Mouse (Mus musculus): ENCODE measurements at regions not wholly inside any gene's neighbourhood (a gene's known extent, or its start where the extent isn't known, plus 50 kb on each side); places are given as distances from the start of the nearest gene placed in this dataset.

DNA sequence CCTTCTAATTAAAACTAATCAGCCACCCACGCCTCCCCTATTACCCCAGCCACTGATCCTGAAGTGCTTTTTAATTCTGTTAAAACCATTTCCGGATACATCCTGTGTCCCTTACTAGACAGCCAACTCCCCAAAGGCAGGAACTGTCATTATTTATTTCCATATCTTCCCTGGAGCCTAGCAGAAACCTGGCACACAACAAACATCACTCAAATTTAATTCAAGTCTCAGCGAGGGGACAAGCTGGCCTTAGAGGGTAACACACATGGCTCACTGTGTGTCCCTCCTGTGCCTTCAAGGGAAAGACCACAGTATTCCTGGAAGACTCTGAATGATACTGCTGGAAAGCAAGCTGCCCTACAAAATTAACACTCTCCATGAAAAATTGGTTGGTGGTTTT is 240.0 kb downstream of the Mycn start:
- DNase-seq, result no peak

GRCm38 (mm10) chr12:12701060-12701667 is 240.6 kb downstream of the Mycn start:
- DNase-seq, result no peak

DNA sequence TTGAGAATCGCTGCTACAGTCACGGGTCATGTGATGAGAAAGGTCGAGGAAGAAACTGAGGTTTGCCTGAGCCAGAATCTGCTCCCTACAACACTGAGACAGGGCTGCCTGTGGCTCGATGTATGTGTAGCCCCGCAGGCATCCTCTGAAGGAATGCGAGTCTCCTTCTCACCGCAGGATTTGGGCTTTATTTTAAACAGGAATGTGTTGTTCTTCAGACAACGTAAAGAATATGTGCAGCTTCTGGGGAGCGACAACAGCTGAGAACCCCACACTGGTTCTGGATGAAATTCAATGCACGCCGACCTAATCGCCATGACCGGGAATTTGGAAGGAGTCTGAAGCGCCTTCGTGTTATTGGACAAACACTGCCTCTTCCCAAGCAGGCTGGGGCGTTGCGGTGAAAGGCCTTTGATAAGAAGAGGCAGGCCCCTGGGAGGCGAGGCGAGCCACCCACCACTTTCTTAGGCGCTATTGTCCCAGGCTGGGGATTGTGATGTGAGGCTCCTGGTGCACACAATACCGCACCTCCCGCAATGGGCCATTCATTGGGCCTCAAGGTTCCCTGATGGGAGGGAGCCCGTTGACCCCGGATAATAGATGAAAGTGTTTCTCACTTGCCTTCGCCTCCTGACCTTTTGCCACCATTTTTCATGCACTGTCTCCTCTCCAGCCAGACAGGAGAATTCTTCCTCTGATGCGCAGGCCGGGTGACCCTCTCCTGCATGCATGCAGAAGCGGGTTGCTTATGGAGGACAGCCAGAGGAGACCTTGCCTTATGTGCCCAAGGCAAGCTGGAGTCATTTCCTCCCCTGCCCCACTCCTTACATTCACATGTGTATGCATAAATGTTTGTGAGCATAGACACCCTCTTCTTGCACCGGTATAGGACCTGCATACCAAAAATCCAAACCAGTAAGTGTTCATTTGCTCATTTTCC is 247.6 kb downstream of the Mycn start:
- no peak for DNase-seq

DNA sequence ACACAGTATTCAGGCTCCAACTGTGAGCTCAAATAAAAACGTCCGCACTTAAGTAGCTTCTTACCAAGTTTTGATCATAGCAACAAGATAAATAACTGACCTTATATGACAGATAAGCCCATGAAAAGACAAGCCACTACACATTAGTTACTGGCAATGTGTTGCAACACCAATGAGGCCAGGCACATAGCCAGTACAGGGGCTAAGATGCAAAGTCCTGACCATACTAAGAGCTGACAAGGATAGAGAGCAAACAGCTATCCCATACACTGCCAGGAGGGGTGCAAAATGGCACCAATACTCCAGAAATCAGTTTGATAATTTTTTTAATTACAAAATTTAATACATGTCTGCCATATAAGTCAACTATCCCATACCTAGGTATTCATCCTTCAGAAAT is 254.3 kb downstream of the Mycn start:
- no peak for DNase-seq

DNA sequence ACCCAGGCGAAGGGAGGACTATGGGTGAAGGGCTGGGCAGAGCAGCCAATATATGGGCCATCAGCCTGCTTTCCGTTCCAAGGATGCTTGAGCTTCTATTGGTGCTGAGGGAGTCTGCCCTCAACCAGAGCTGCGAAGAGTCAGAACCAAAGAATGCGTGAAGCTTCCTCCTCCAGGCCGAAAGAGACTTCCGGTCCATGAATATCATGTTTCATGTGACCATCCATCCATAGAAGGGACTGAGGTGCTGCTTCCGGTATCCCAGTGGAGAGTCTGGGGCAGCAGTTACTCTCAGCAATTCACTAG is 256.5 kb downstream of the Mycn start:
- no peak for DNase-seq

DNA sequence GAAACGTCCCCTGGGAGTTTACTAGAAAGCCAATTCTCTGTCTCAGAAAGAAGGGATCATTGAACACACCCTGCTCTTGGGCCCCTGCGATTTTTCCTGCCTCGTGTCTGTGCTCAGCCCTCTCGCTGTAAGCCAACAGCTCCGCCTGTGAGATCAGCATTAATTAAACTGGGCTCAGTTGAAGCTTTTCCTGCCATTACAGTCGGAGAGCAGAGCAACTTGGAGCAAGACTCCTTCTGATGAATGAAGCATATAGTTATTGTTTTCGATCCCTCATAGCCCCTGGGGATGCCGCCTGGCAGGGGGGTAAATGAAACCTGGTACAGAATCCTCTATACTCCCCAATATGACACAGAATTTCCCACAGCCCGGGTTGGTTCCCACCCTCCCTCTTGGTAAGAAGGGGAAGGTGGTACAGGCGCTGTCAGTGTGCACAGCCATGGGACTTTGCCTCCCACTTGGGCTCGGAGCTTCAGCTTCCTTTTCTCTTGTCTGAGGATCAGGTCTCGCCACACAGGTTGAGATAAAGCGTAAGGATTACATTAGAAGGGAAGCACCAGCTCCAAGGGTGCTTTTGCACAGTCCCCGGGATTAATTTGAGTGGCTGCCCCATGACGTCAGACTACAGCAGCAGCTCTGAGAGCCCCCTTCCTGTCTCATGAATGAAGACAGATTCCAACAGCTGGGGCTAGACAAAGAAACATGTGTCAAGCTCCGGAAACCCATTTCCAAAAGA is 257.1 kb downstream of the Mycn start:
- DNase-seq, result no peak

DNA sequence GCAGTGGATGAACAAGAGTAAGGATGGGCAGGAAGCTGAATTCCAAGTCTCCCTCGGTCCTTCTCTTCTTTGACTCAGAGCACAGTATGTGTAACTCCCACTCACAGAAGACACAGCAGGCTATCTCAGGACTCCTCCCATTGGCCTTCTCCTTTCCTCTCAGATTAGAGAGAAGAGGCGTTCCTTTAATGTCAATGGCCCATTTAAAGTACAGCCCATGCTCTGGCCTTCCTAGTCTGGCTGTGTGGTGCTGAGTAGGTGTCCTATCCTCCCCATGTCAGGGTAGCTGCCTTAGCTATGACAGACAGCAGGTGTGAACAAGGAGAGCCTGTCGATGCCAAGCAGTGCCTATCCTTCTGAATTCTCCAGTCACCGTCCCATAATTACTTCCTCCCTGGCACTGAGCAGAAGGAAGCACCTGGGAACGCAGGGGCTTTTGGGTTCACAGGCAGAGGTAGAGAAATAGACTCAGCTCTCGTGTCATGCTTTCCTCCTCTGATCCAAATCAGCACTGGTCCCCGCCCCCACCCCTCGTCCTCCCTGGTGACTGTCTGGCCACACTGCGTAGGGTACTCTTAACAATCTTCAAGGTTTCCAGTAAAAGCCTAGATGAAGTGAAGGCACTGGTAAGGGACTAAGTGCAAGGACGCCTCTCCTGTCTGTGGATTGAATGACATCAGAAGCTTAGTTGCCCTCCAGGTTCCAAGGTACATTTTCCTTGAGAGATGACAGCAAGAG is 257.8 kb downstream of the Mycn start:
- DNase-seq, result no peak

GRCm38 (mm10) chr12:12681101-12681500 is 260.6 kb downstream of the Mycn start:
- DNase-seq, result no peak

- DNase-seq, result no peak
Measured at GRCm38 (mm10) chr12:12680371-12680921, 261.3 kb downstream of the Mycn start.

DNA sequence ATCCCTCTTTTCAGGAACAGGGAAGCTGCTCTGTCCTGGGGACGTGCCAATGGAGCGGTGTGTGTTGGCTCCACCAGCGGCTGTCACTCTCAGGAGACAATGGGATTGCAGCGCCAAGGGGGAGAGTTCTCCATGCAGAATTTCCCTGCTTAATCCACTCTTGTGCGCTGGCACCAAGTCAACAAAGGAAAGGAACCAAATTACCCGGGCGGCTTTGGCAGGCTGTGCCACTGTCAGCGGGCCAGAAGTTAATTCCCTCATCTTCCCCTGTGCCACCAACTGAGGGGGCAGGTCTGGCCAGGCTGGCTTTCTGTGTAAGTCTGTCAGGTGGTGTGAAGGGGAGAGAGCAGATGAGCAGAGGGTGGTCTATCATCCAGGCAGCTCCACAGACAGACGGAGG is 265.0 kb downstream of the Mycn start:
- no peak for DNase-seq

DNA sequence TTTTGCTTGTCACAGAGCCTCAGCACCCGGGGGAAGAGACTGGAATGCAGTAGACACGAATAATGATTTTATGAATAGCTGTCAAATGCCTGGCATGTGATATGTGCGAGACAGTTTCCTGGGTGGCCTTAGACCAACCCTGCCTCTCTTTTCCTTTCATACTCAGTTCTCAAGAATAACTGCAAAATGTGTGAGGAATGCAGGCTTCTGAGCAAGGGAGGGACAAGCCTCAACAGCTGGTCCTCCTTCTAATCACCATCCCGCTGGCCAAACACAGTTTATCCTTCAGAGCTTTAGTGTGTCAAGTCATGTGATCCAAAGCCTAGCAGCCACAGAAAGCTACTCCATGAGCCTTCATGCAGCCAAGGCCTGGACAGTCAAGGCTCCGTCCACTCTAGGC is 271.8 kb downstream of the Mycn start:
- DNase-seq, result no peak

DNA sequence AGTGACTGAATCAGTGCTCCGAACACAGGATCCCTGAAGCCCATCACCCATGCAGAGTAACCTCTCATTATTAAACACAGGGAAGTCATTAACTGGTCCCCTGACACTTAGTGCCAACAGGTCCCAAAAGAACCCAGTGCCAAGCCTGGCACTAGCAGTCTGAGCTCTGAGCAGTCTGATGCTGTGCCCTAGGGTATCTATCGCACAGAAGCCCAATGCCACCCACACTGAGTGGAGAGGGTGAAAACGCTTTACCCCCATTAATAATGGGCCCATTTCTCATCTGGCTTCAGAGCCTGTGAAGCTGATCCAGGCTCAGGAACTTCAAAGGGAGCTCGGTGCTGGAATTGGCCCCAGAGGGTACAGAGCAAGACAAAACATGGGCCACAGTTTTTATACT is 272.8 kb downstream of the Mycn start:
- DNase-seq, result no peak

DNA sequence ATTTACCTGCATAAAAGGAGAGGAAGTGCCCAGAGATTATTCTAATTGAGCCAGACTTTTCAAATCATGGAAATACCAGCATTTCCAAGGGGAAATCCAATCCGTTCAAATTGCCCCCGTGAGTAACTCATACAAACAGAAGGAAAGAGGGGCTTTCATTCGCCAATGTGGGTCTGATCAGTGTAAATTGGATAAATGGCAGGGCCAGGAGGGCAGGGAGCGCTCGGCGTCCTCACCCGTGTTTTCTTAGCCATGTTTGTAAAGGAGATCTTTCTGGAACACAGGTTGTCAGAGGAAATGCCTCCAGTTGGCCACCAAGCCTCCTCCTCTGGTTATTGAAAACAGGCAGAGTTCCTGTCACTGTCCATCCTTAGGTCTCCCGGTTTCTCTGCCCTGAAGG is 286.1 kb downstream of the Mycn start:
- DNase-seq, result no peak

DNA sequence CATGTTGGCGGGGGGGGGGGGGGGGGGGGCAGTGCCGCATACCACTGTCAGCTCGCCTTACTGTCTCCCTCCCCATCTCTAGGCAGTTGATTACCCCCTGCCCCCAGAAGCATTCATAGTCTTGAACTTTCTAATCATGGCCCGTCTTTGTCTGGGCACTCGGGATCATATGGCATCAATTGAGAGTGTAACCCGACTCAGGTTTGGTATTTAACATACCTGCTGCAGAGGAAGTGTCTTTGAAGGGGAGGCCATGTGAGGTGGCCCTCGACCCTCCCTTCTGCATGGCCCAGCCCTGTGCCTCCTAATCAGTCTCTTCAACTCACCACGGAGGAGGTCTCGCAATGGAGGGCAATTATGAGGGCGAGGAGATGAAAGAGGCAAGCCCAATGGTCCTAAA is 286.5 kb downstream of the Mycn start:
- no peak for DNase-seq

DNA sequence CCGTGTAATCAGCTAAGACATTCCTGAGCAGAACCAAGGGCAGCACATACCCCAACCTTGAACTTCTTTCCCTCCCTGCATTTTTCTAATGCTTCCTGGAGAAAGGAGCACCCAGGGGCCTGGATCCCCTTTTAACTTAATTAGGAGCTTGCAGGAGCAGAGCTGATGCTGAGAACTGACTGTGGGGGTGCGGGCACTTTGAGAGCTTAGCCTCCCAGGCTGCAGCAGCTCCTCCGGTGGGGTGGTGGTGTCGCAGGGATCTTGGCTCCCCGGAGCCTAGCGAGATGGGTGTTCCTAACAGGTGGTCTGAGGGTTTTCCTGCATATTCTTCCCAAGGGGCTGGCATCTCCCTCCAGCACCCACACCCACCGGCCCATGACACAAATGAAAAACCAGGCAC is 289.4 kb downstream of the Mycn start:
- DNase-seq, result no peak

DNA sequence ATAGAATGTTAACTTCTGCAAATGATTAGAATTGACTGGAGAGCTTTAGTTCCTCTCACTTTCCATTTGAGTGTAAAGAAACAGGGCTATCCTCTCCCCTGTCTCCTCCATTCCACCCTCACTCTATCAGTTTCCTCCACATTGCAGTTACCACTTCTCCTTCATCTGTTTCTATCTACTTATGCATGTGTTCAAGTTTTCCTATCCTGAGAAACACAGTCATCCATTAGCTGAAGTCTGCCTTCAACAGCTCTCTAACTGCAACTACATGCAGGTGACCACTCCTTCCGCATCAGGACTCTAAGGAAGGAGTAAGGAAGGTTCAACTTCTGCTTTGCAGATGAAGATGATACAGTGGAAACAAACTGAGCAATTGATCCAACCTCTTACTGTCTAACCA is 291.4 kb downstream of the Mycn start:
- no peak for DNase-seq

GRCm38 (mm10) chr12:12647467-12647866 is 294.2 kb downstream of the Mycn start:
- no peak for DNase-seq

DNA sequence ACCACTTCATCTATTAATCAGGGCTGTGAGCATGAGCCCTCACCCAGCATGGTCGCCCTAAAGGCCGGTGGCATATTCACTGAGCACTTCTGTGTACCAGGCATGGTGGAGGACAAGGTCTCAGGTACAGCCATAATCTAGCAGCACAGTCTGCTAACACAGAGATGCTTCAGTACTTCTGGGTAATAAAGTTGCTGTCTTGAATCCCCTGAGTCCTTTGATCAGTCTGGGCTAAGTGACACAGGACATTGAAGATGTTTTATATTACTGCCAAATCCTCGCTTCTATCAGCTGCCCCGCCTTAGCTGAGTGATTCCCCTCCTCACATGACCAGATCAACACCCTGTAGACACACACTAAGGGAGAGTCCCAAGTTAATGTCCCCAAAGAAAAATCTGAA is 296.5 kb downstream of the Mycn start:
- no peak for DNase-seq

- DNase-seq, result no peak
Measured at GRCm38 (mm10) chr12:12643247-12643963, 298.3 kb downstream of the Mycn start.

GRCm38 (mm10) chr12:12635308-12635707 is 306.4 kb downstream of the Mycn start:
- DNase-seq, result no peak

DNA sequence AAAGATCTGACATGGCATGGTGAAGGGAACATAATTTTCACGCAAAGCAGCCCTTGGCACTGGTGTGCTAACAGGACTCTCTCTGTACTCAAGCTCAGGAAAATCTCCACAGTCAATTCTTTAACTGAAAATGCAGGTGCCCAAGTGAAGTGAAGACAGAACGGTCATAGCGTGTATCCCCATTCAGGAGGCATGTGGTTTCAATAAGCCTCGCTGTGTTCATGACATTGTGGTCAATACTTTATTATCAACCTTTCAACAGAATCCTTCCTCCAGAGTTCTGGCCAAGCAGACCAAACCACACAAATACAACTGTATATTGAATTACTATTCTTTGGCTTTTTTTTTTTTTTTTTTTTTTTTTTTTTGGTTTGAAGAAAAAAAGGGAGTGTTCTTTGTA is 314.1 kb downstream of the Mycn start:
- no peak for DNase-seq

- DNase-seq, result no peak
Measured at GRCm38 (mm10) chr12:12625788-12626187, 315.9 kb downstream of the Mycn start.

Data from adrenal gland, adult 8-10 months (tissue).